Mouse (Mus musculus): ENCODE results near the gene Zfp932.
"Not testable (repeated sequence)": the region's sequence is repeated elsewhere in the genome, so short reads cannot be mapped to it uniquely, and the experiment has no call there.

Zfp932 gene

GRCm38 (mm10) chr5:109996026-109996937, at the start of gene Zfp932:
Zfp932 (plus strand) TSS chr5:109996521.
- peak; percentile 78 for DNase-seq (ENCODE audit: low spot score)

GRCm38 (mm10) chr5:109950281-109950680, 46.0 kb upstream of the Zfp932 start:
- no peak for DNase-seq (ENCODE audit: low spot score)

- DNase-seq (ENCODE audit: low spot score) = not testable (repeated sequence)
Measured at GRCm38 (mm10) chr5:109980743-109981142, 15.6 kb upstream of the Zfp932 start.

GRCm38 (mm10) chr5:109995461-109995860, 860 bp upstream of the Zfp932 start:
- DNase-seq (ENCODE audit: low spot score) = not testable (repeated sequence)

- DNase-seq (ENCODE audit: low spot score) = not testable (repeated sequence)
Measured at GRCm38 (mm10) chr5:110015775-110016174, 19.5 kb downstream of the Zfp932 start.

- no peak for DNase-seq (ENCODE audit: low spot score)
Measured at GRCm38 (mm10) chr5:110023273-110023672, 27.0 kb downstream of the Zfp932 start.

GRCm38 (mm10) chr5:110023694-110024427, 27.5 kb downstream of the Zfp932 start:
- peak; percentile 15 for DNase-seq (ENCODE audit: low spot score)

- peak; percentile 77 for DNase-seq (ENCODE audit: low spot score)
Measured at GRCm38 (mm10) chr5:110057637-110058408, 61.5 kb downstream of the Zfp932 start.

All from ovary, postnatal 36 days (tissue).